In genomic region chr4:65092191-65092590, GRCm38 (mm10) we compare ENCODE assay signal across 13 mouse cellular contexts. TPM values are rescaled to one million over a fixed set of nuclear protein-coding genes. Genes with fewer than 3 reads are reported as not detected.
A peak's percentile ranks its signal among the peaks of the same experiment; 100 is the strongest.
DNase-seq lines count a peak whose midpoint lies in the region; ATAC-seq and TF ChIP-seq lines count a peak whose summit lies in the region.
"Had no signal": no experiment of that assay in that cellular context is flagged by ENCODE, and none has a peak within 500 bp of the region (broad histone marks: within the 10 kb centered on the region; RNA-seq: fewer than 3 reads in every experiment).

No protein-coding gene starts in this region.

- no peak for ATAC-seq in hindbrain, embryonic 16.5 days
- no peak for ATAC-seq in midbrain, embryonic 16.5 days
- ATAC-seq in Patski = no peak
- ATAC-seq: forebrain, embryonic 13.5 days had no signal

- H3K27me3 ChIP-seq in hindbrain, embryonic 10.5 days (ENCODE audit: insufficient read depth, poor library complexity, severe bottlenecking) = no peaks in the 10 kb centered on the region
- H3K27me3 ChIP-seq in hindbrain, embryonic 16.5 days (replicated peaks; ENCODE audit: control insufficient read depth, insufficient read depth, low read length) = no peaks in the 10 kb centered on the region
- no peaks in the 10 kb centered on the region for H3K27me3 ChIP-seq in midbrain, embryonic 10.5 days (ENCODE audit: low read depth, poor library complexity, severe bottlenecking)
- H3K27me3 ChIP-seq in midbrain, embryonic 16.5 days (ENCODE audit: control insufficient read depth, insufficient read depth, low read depth, low read length) = no peaks in the 10 kb centered on the region
- no peaks in the 10 kb centered on the region for H3K27me3 ChIP-seq in Patski
- no peaks in the 10 kb centered on the region for H3K27me3 ChIP-seq in limb, embryonic 10.5 days (ENCODE audit: low read depth, poor library complexity, severe bottlenecking)
- H3K27me3 ChIP-seq: forebrain, embryonic 13.5 days; heart, embryonic 12.5 days; liver, embryonic 13.5 days; neural tube, embryonic 13.5 days had no signal

- CTCF ChIA-PET in Patski (lab: Charles Lee) = interaction anchor here (1.0 kb wide), 1 partner anchor 561 kb away, joined by 3 read pairs; no protein-coding TSS in a partner anchor

- H3K4me2 ChIP-seq in hindbrain, embryonic 16.5 days (ENCODE audit: low read length) = no peak overlapping the region
- H3K4me2 ChIP-seq in midbrain, embryonic 16.5 days (ENCODE audit: low read length) = no peak overlapping the region
- H3K4me2 ChIP-seq: forebrain, embryonic 13.5 days; heart, embryonic 12.5 days; liver, embryonic 13.5 days; neural tube, embryonic 13.5 days had no signal

- H3K4me1 ChIP-seq in hindbrain, embryonic 10.5 days (replicated peaks) = no peaks in the 10 kb centered on the region
- H3K4me1 ChIP-seq in hindbrain, embryonic 16.5 days (ENCODE audit: control insufficient read depth, insufficient read depth, low read depth, low read length) = no peaks in the 10 kb centered on the region
- H3K4me1 ChIP-seq in midbrain, embryonic 10.5 days = no peaks in the 10 kb centered on the region
- no peaks in the 10 kb centered on the region for H3K4me1 ChIP-seq in midbrain, embryonic 16.5 days (ENCODE audit: control insufficient read depth, insufficient read depth, low read length)
- no peaks in the 10 kb centered on the region for H3K4me1 ChIP-seq in limb, embryonic 10.5 days
- H3K4me1 ChIP-seq: forebrain, embryonic 13.5 days; heart, embryonic 12.5 days; liver, embryonic 13.5 days; neural tube, embryonic 13.5 days had no signal

- no peak overlapping the region for H3K27ac ChIP-seq in hindbrain, embryonic 10.5 days
- no peak overlapping the region for H3K27ac ChIP-seq in hindbrain, embryonic 16.5 days (ENCODE audit: low read depth, low read length)
- H3K27ac ChIP-seq in midbrain, embryonic 10.5 days (replicated peaks) = no peak overlapping the region
- H3K27ac ChIP-seq in midbrain, embryonic 16.5 days (ENCODE audit: low read length) = no peak overlapping the region
- no peak overlapping the region for H3K27ac ChIP-seq in limb, embryonic 10.5 days
- H3K27ac ChIP-seq: forebrain, embryonic 13.5 days; liver, embryonic 13.5 days; neural tube, embryonic 13.5 days had no signal

- no peaks in the 10 kb centered on the region for H3K9me3 ChIP-seq in hindbrain, embryonic 10.5 days
- H3K9me3 ChIP-seq in hindbrain, embryonic 16.5 days (ENCODE audit: control insufficient read depth, low read length) = no peaks in the 10 kb centered on the region
- H3K9me3 ChIP-seq in midbrain, embryonic 10.5 days (replicated peaks) = no peaks in the 10 kb centered on the region
- H3K9me3 ChIP-seq in midbrain, embryonic 16.5 days (replicated peaks; ENCODE audit: control insufficient read depth, low read length, poor library complexity, severe bottlenecking) = no peaks in the 10 kb centered on the region
- no peaks in the 10 kb centered on the region for H3K9me3 ChIP-seq in limb, embryonic 10.5 days (replicated peaks)
- H3K9me3 ChIP-seq: forebrain, embryonic 13.5 days; heart, embryonic 12.5 days; liver, embryonic 13.5 days; neural tube, embryonic 13.5 days had no signal

- H3K4me3 ChIP-seq in hindbrain, embryonic 10.5 days = no peak overlapping the region
- no peak overlapping the region for H3K4me3 ChIP-seq in hindbrain, embryonic 16.5 days (ENCODE audit: low read length)
- H3K4me3 ChIP-seq in midbrain, embryonic 10.5 days = no peak overlapping the region
- H3K4me3 ChIP-seq in midbrain, embryonic 16.5 days (ENCODE audit: low read depth, low read length) = no peak overlapping the region
- no peak overlapping the region for H3K4me3 ChIP-seq in limb, embryonic 10.5 days
- H3K4me3 ChIP-seq: forebrain, embryonic 13.5 days; heart, embryonic 12.5 days; liver, embryonic 13.5 days; neural tube, embryonic 13.5 days had no signal

- in situ Hi-C loops in Patski (cut with MboI; ENCODE audit: low pct_unique_long_range_greater_than_20kb) = no loop called here

- 9% methylated on average over 1 of the region's 1 CpGs for WGBS in hindbrain, embryonic 10.5 days
- WGBS in hindbrain, embryonic 16.5 days = 14% methylated on average over 1 of the region's 1 CpGs
- WGBS in midbrain, embryonic 10.5 days = 25% methylated on average over 1 of the region's 1 CpGs
- WGBS in midbrain, embryonic 16.5 days = 8% methylated on average over 1 of the region's 1 CpGs
- 6% methylated on average over 1 of the region's 1 CpGs for WGBS in limb, embryonic 10.5 days

- POLR2A ChIA-PET in Patski (lab: Charles Lee) = no interaction called here

- H3K9ac ChIP-seq in hindbrain, embryonic 16.5 days (ENCODE audit: low read depth, low read length) = no peak overlapping the region
- no peak overlapping the region for H3K9ac ChIP-seq in midbrain, embryonic 16.5 days (ENCODE audit: low read depth, low read length)
- H3K9ac ChIP-seq: forebrain, embryonic 13.5 days; heart, embryonic 12.5 days; liver, embryonic 13.5 days; neural tube, embryonic 13.5 days had no signal

- TF ChIP-seq CTCF in Patski (IDR thresholded peaks at IDR 0.05) = peak; percentile 66

- DNase-seq in hindbrain, embryonic 10.5 days (ENCODE audit: low spot score) = peak; percentile 9
- peak; percentile 22 for DNase-seq in midbrain, embryonic 10.5 days (ENCODE audit: low spot score)
- DNase-seq in Patski (ENCODE audit: low read depth, low spot score) = no peak
- peak; percentile 36 for DNase-seq in limb, embryonic 10.5 days (ENCODE audit: low spot score)
- DNase-seq in gastrocnemius, postnatal 10 days = no peak
- no peak for DNase-seq in adrenal gland, postnatal 14 days
- DNase-seq: cerebellum, adult 11 months; liver, embryonic 13.5 days had no signal

- H3K36me3 ChIP-seq in hindbrain, embryonic 10.5 days = no peaks in the 10 kb centered on the region
- no peaks in the 10 kb centered on the region for H3K36me3 ChIP-seq in hindbrain, embryonic 16.5 days (ENCODE audit: control insufficient read depth, insufficient read depth, low read length)
- H3K36me3 ChIP-seq in midbrain, embryonic 10.5 days = no peaks in the 10 kb centered on the region
- H3K36me3 ChIP-seq in midbrain, embryonic 16.5 days (ENCODE audit: control insufficient read depth, insufficient read depth, low read length) = no peaks in the 10 kb centered on the region
- no peaks in the 10 kb centered on the region for H3K36me3 ChIP-seq in limb, embryonic 10.5 days
- H3K36me3 ChIP-seq: heart, embryonic 12.5 days; liver, embryonic 13.5 days; neural tube, embryonic 13.5 days had no signal

RNA-seq across cellular contexts. Expression of gene Pappa, which starts 31.8 kb away (rescaled TPM):
- polyA plus RNA-seq in hindbrain, embryonic 10.5 days (2016; fragmentation: Nextera tagmentation; extraction: Ambion mirVana) = 0.75 and 1.1 TPM in 2 replicates
- 0.89 and 0.93 TPM in 2 replicates for polyA plus RNA-seq in hindbrain, embryonic 16.5 days (2015; fragmentation: Nextera tagmentation; extraction: Ambion mirVana)
- 2.9 and 3.2 TPM in 2 replicates for polyA plus RNA-seq in midbrain, embryonic 10.5 days (2016; fragmentation: Nextera tagmentation; extraction: Ambion mirVana)
- 0.70 and 0.75 TPM in 2 replicates for polyA plus RNA-seq in midbrain, embryonic 16.5 days (2015; fragmentation: Nextera tagmentation; extraction: Ambion mirVana)
- 0.98 TPM for polyA plus RNA-seq in Patski (2021)
- 0.33 and 0.69 TPM in 2 replicates for polyA plus RNA-seq in limb, embryonic 10.5 days (2016; fragmentation: Nextera tagmentation; extraction: Ambion mirVana)
- 1 to 10 TPM; 1.9 to 2.2 TPM for total RNA-seq in gastrocnemius, postnatal 10 days (2021)
- total RNA-seq in adrenal gland, postnatal 14 days (2021) = 1.1 and 1.6 TPM in 2 replicates

Comparison
In these comparisons a context has a peak if more than half of its experiments do, and no peak if none do; other contexts are left out.
1. DNase-seq: peak in hindbrain, embryonic 10.5 days (single experiment), midbrain, embryonic 10.5 days (single experiment) and limb, embryonic 10.5 days (single experiment); none in Patski (single experiment), gastrocnemius, postnatal 10 days (single experiment) and adrenal gland, postnatal 14 days (single experiment).